ENCODE assay signal across 13 mouse cellular contexts in the genomic region with DNA sequence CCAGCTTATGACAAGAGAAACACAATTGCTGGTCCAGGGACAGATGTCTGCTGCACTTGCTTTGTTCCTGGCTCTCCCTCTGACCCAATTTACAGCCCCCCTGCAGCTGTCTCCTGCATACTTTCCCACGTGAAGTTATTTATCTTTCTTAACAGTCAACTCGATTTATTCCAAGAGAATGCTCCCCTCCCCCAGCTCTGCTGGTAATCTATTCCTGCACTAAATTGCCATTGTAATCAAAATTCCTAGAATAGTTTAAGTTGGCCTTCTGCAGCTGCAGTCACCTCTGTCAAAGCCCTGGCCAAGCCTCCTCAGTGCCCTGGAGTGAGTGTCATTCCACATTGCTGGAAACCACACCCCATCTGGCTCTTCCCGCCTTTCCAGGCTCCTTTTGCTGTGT.
A peak's percentile ranks its signal among the peaks of the same experiment; 100 is the strongest.
DNase-seq lines count a peak whose midpoint lies in the region; ATAC-seq lines count a peak whose summit lies in the region.
"Had no signal": no experiment of that assay in that cellular context is flagged by ENCODE, and none has a peak within 500 bp of the region (broad histone marks: within the 10 kb centered on the region; RNA-seq: fewer than 3 reads in every experiment).

No protein-coding gene starts in this region.

- DNase-seq in heart, adult 11 months: peak; percentile 83
- peak; percentile 14 for DNase-seq in midbrain, embryonic 14.5 days
- no peak for DNase-seq in midbrain, embryonic 11.5 days (ENCODE audit: low spot score, missing footprints)
- DNase-seq in cerebellum, adult 11 months: no peak
- DNase-seq in layer of hippocampus, adult 18-20 months (ENCODE audit: low spot score in 2 of 2): no peak
- DNase-seq in cerebellum, postnatal 14 days: no peak
- DNase-seq: thymus, postnatal 36 days had no signal

- no peak overlapping the region for H3K27ac ChIP-seq in heart, embryonic 11.5 days (ENCODE audit: low read depth, low read length)
- H3K27ac ChIP-seq in midbrain, embryonic 14.5 days (replicated peaks; ENCODE audit: low read depth, low read length): no peak overlapping the region
- H3K27ac ChIP-seq in midbrain, embryonic 11.5 days (ENCODE audit: low read depth, low read length): no peak overlapping the region
- peak overlapping the region; percentile 52; the same call in 1 of the 2 replicates for H3K27ac ChIP-seq in kidney, embryonic 15.5 days
- H3K27ac ChIP-seq: embryonic facial prominence, embryonic 15.5 days; hindbrain, postnatal 0 days had no signal

- no peaks in the 10 kb centered on the region for H3K9me3 ChIP-seq in heart, embryonic 11.5 days (replicated peaks; ENCODE audit: control insufficient read depth, low read length)
- H3K9me3 ChIP-seq in midbrain, embryonic 14.5 days (ENCODE audit: control insufficient read depth, low read length): no peaks in the 10 kb centered on the region
- H3K9me3 ChIP-seq in midbrain, embryonic 11.5 days (ENCODE audit: control insufficient read depth, low read length): no peaks in the 10 kb centered on the region
- H3K9me3 ChIP-seq in kidney, embryonic 15.5 days (replicated peaks): no peaks in the 10 kb centered on the region
- H3K9me3 ChIP-seq: embryonic facial prominence, embryonic 15.5 days had no signal

- H3K36me3 ChIP-seq in heart, embryonic 11.5 days (ENCODE audit: control insufficient read depth, insufficient read depth, low read length): no peaks in the 10 kb centered on the region
- no peaks in the 10 kb centered on the region for H3K36me3 ChIP-seq in midbrain, embryonic 14.5 days (ENCODE audit: control insufficient read depth, insufficient read depth, low read length)
- no peaks in the 10 kb centered on the region for H3K36me3 ChIP-seq in midbrain, embryonic 11.5 days (ENCODE audit: control insufficient read depth, insufficient read depth, low read length)
- no peaks in the 10 kb centered on the region for H3K36me3 ChIP-seq in kidney, embryonic 15.5 days
- H3K36me3 ChIP-seq: embryonic facial prominence, embryonic 15.5 days had no signal

- peaks cover 5% of the 10 kb centered on the region for H3K4me1 ChIP-seq in heart, embryonic 11.5 days (ENCODE audit: control insufficient read depth, insufficient read depth, low read length)
- H3K4me1 ChIP-seq in midbrain, embryonic 14.5 days (ENCODE audit: control insufficient read depth, insufficient read depth, low read length): no peaks in the 10 kb centered on the region
- peaks cover 5% of the 10 kb centered on the region; the same call in 1 of the 2 replicates for H3K4me1 ChIP-seq in midbrain, embryonic 11.5 days (ENCODE audit: control insufficient read depth, insufficient read depth, low read length)
- peaks cover 17% of the 10 kb centered on the region for H3K4me1 ChIP-seq in kidney, embryonic 15.5 days

- H3K9ac ChIP-seq in heart, embryonic 11.5 days (ENCODE audit: low read depth, low read length): no peak overlapping the region
- H3K9ac ChIP-seq in midbrain, embryonic 14.5 days (replicated peaks; ENCODE audit: low read length): no peak overlapping the region
- no peak overlapping the region for H3K9ac ChIP-seq in midbrain, embryonic 11.5 days (ENCODE audit: low read length)
- H3K9ac ChIP-seq in kidney, embryonic 15.5 days: no peak overlapping the region
- H3K9ac ChIP-seq: embryonic facial prominence, embryonic 15.5 days had no signal

- H3K4me3 ChIP-seq in heart, embryonic 11.5 days (ENCODE audit: low read depth, low read length): no peak overlapping the region
- H3K4me3 ChIP-seq in midbrain, embryonic 14.5 days (replicated peaks; ENCODE audit: low read depth, low read length): no peak overlapping the region
- no peak overlapping the region for H3K4me3 ChIP-seq in midbrain, embryonic 11.5 days (ENCODE audit: low read depth, low read length)
- no peak overlapping the region for H3K4me3 ChIP-seq in kidney, embryonic 15.5 days (replicated peaks)
- H3K4me3 ChIP-seq: embryonic facial prominence, embryonic 15.5 days had no signal

- ATAC-seq in heart, embryonic 11.5 days (replicated peaks; ENCODE audit: insufficient number of reproducible peaks, low FRiP score, low TSS enrichment): no peak
- no peak for ATAC-seq in midbrain, embryonic 14.5 days (ENCODE audit: low FRiP score, low TSS enrichment)
- no peak for ATAC-seq in midbrain, embryonic 11.5 days (ENCODE audit: low FRiP score)
- ATAC-seq in kidney, embryonic 15.5 days (replicated peaks; ENCODE audit: low FRiP score): peak; percentile 64
- ATAC-seq: hindbrain, postnatal 0 days; lung, postnatal 0 days; Patski had no signal

- WGBS in heart, embryonic 11.5 days (ENCODE audit: insufficient replicate concordance): 4% methylated on average over 3 of the region's 3 CpGs
- WGBS in midbrain, embryonic 14.5 days: 6% methylated on average over 3 of the region's 3 CpGs
- WGBS in midbrain, embryonic 11.5 days: 9% methylated on average over 3 of the region's 3 CpGs
- 1% methylated on average over 3 of the region's 3 CpGs for WGBS in kidney, embryonic 15.5 days

- no peaks in the 10 kb centered on the region for H3K27me3 ChIP-seq in heart, embryonic 11.5 days (ENCODE audit: control insufficient read depth, insufficient read depth, low read length)
- no peaks in the 10 kb centered on the region for H3K27me3 ChIP-seq in midbrain, embryonic 14.5 days (ENCODE audit: control insufficient read depth, insufficient read depth, low read length)
- H3K27me3 ChIP-seq in midbrain, embryonic 11.5 days (ENCODE audit: control insufficient read depth, insufficient read depth, low read length): no peaks in the 10 kb centered on the region
- H3K27me3 ChIP-seq in kidney, embryonic 15.5 days: no peaks in the 10 kb centered on the region
- H3K27me3 ChIP-seq: embryonic facial prominence, embryonic 15.5 days; Patski had no signal

- H3K4me2 ChIP-seq in heart, embryonic 11.5 days: no peak overlapping the region
- no peak overlapping the region for H3K4me2 ChIP-seq in midbrain, embryonic 14.5 days (ENCODE audit: low read length)
- H3K4me2 ChIP-seq in midbrain, embryonic 11.5 days: no peak overlapping the region
- H3K4me2 ChIP-seq in kidney, embryonic 15.5 days: 0 out of 2 replicates have a peak overlapping the region, but pooled peaks have one; percentile 10
- H3K4me2 ChIP-seq: embryonic facial prominence, embryonic 15.5 days had no signal

Comparison
In these comparisons a context has a peak if more than half of its experiments do, and no peak if none do; other contexts are left out.
1. DNase-seq: peak in heart, adult 11 months (single experiment) and midbrain, embryonic 14.5 days (single experiment); none in midbrain, embryonic 11.5 days (single experiment), cerebellum, adult 11 months (single experiment), layer of hippocampus, adult 18-20 months (0 of 2) and cerebellum, postnatal 14 days (0 of 2).